ENCODE assay signal across 20 mouse cellular contexts in the genomic region with DNA sequence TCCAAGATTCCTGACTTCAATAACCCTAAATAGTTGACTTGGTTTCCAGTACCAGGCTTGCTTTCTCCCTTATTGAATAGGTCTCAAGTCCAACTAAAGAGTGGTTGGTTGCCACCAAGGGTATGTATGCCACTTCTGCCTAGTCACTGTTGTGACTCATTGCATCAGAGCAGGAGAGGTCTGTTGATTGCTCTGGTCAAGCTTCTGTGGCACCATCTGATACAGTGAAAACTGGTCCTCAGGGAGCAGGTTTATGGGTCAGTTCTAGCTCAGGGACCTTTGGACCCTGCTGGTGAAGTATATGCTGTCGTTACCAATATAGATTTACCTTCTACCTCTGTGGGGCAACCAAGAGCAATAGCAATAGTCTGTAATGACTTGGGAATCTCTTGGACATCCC.
DNase-seq lines count a peak whose midpoint lies in the region; ATAC-seq and TF ChIP-seq lines count a peak whose summit lies in the region.
"Had no signal": no experiment of that assay in that cellular context is flagged by ENCODE, and none has a peak within 500 bp of the region (broad histone marks: within the 10 kb centered on the region; RNA-seq: fewer than 3 reads in every experiment).

No protein-coding gene starts in this region.

- no peaks in the 10 kb centered on the region for H3K9me3 ChIP-seq in intestine, embryonic 16.5 days (ENCODE audit: control insufficient read depth, low read length)
- H3K9me3 ChIP-seq in intestine, embryonic 15.5 days = no peaks in the 10 kb centered on the region
- no peaks in the 10 kb centered on the region for H3K9me3 ChIP-seq in intestine, postnatal 0 days (ENCODE audit: control insufficient read depth)
- H3K9me3 ChIP-seq: embryonic facial prominence, embryonic 10.5 days; embryonic facial prominence, embryonic 12.5 days; forebrain, embryonic 10.5 days; forebrain, embryonic 12.5 days had no signal

- peak; percentile 53 for TF ChIP-seq CTCF in intestine, postnatal 0 days (IDR thresholded peaks at IDR 0.05; ENCODE audit: low read depth)

- peak; percentile 33; the same call in 1 of the 2 replicates for ATAC-seq in intestine, embryonic 16.5 days
- no peak for ATAC-seq in intestine, embryonic 15.5 days
- ATAC-seq in intestine, postnatal 0 days = peak; percentile 92
- no peak for ATAC-seq in erythroblast, adult 5-6 weeks (replicated peaks; ENCODE audit: low FRiP score, poor library complexity, severe bottlenecking)
- ATAC-seq: forebrain, embryonic 14.5 days; forebrain, embryonic 16.5 days had no signal

- H3K36me3 ChIP-seq in intestine, embryonic 16.5 days (ENCODE audit: control insufficient read depth, insufficient read depth, low read length) = no peaks in the 10 kb centered on the region
- no peaks in the 10 kb centered on the region for H3K36me3 ChIP-seq in intestine, embryonic 15.5 days
- no peaks in the 10 kb centered on the region for H3K36me3 ChIP-seq in intestine, postnatal 0 days (ENCODE audit: control insufficient read depth, insufficient read depth)
- H3K36me3 ChIP-seq: embryonic facial prominence, embryonic 10.5 days; embryonic facial prominence, embryonic 12.5 days; forebrain, embryonic 10.5 days; forebrain, embryonic 12.5 days had no signal

- DNase-seq in cerebellum, adult 8-10 months = no peak
- DNase-seq: adrenal gland, adult 2 months; adrenal gland, postnatal 10 days; adrenal gland, postnatal 25 days; cerebellum, adult 11 months; cerebellum, adult 18-20 months; cerebellum, adult 9-10 months; cerebellum, postnatal 10 days; cerebellum, postnatal 25 days had no signal

- no peak overlapping the region for H3K27ac ChIP-seq in intestine, embryonic 16.5 days (ENCODE audit: low read length)
- H3K27ac ChIP-seq in intestine, embryonic 15.5 days = no peak overlapping the region
- no peak overlapping the region for H3K27ac ChIP-seq in intestine, postnatal 0 days (ENCODE audit: low read depth, low read length)
- H3K27ac ChIP-seq: embryonic facial prominence, embryonic 10.5 days; embryonic facial prominence, embryonic 12.5 days; forebrain, embryonic 10.5 days; forebrain, embryonic 12.5 days had no signal

- no peaks in the 10 kb centered on the region for H3K4me1 ChIP-seq in intestine, embryonic 16.5 days (ENCODE audit: control insufficient read depth, insufficient read depth, low read length)
- no peaks in the 10 kb centered on the region for H3K4me1 ChIP-seq in intestine, embryonic 15.5 days (replicated peaks)
- no peaks in the 10 kb centered on the region for H3K4me1 ChIP-seq in intestine, postnatal 0 days (replicated peaks; ENCODE audit: control insufficient read depth, insufficient read depth, low read length)
- H3K4me1 ChIP-seq: embryonic facial prominence, embryonic 10.5 days; embryonic facial prominence, embryonic 12.5 days; forebrain, embryonic 10.5 days; forebrain, embryonic 12.5 days had no signal

- no peak overlapping the region for H3K9ac ChIP-seq in intestine, embryonic 16.5 days (ENCODE audit: low read depth, low read length)
- H3K9ac ChIP-seq in intestine, embryonic 15.5 days = no peak overlapping the region
- H3K9ac ChIP-seq in intestine, postnatal 0 days (ENCODE audit: low read depth, low read length) = no peak overlapping the region
- H3K9ac ChIP-seq: embryonic facial prominence, embryonic 12.5 days; forebrain, embryonic 12.5 days had no signal

- 55% methylated on average over 1 of the region's 1 CpGs for WGBS in intestine, embryonic 16.5 days
- WGBS in intestine, embryonic 15.5 days = 67% methylated on average over 1 of the region's 1 CpGs
- WGBS in intestine, postnatal 0 days = 44% methylated on average over 1 of the region's 1 CpGs

- H3K4me2 ChIP-seq in intestine, embryonic 16.5 days (ENCODE audit: low read depth, low read length) = no peak overlapping the region
- no peak overlapping the region for H3K4me2 ChIP-seq in intestine, embryonic 15.5 days (replicated peaks)
- H3K4me2 ChIP-seq in intestine, postnatal 0 days (replicated peaks; ENCODE audit: low read depth) = no peak overlapping the region
- H3K4me2 ChIP-seq: embryonic facial prominence, embryonic 12.5 days; forebrain, embryonic 12.5 days had no signal

- H3K4me3 ChIP-seq in intestine, embryonic 16.5 days (ENCODE audit: low read length) = no peak overlapping the region
- no peak overlapping the region for H3K4me3 ChIP-seq in intestine, embryonic 15.5 days (replicated peaks)
- no peak overlapping the region for H3K4me3 ChIP-seq in intestine, postnatal 0 days (ENCODE audit: low read depth, low read length)
- H3K4me3 ChIP-seq: embryonic facial prominence, embryonic 10.5 days; embryonic facial prominence, embryonic 12.5 days; erythroblast, embryonic 14.5 days; forebrain, embryonic 10.5 days; forebrain, embryonic 12.5 days had no signal

- H3K27me3 ChIP-seq in intestine, embryonic 16.5 days (replicated peaks; ENCODE audit: control insufficient read depth, insufficient read depth, low read length) = no peaks in the 10 kb centered on the region
- no peaks in the 10 kb centered on the region for H3K27me3 ChIP-seq in intestine, embryonic 15.5 days (replicated peaks)
- H3K27me3 ChIP-seq in intestine, postnatal 0 days (replicated peaks; ENCODE audit: control insufficient read depth, insufficient read depth, low read length) = no peaks in the 10 kb centered on the region
- H3K27me3 ChIP-seq: embryonic facial prominence, embryonic 12.5 days; forebrain, embryonic 12.5 days had no signal

Comparison
In these comparisons a context has a peak if more than half of its experiments do, and no peak if none do; other contexts are left out.
1. ATAC-seq: peak in intestine, embryonic 16.5 days (single experiment) and intestine, postnatal 0 days (single experiment); none in intestine, embryonic 15.5 days (single experiment) and erythroblast, adult 5-6 weeks (single experiment).